Mouse (Mus musculus) heart, postnatal 14 days (tissue): ENCODE measurements around the gene Tspan10. TPM values are rescaled to one million over a fixed set of nuclear protein-coding genes. Genes with fewer than 3 reads are reported as not detected.
"Not testable (repeated sequence)": the region's sequence is repeated elsewhere in the genome, so short reads cannot be mapped to it uniquely, and the experiment has no call there.

Experiments used
- DNase-seq, 2 experiments: peaks; one replicate each; pipeline ENCODE4 v3.0.0; 2021 to 2022
- intact Hi-C: fragments of 180-260 bp; cut with DNase I; formaldehyde crosslinking; loops from one replicate; pipeline ENCODE4 v1.15.1; 2025
- long read RNA-seq, 2 experiments: library from polyadenylated mRNA; stranded (forward); transcript quantifications; one replicate each; pipeline ENCODE4 v2.0.0; 2021
- total RNA-seq, 2 experiments: library from RNA; stranded (reverse); gene quantifications; 2 replicates each; pipeline ENCODE4 v1.2.3; 2021

The Tspan10 gene
- 1 to 10 TPM in 1 of 2 experiments, under 1 TPM in 1; 0.98 to 2.5 TPM for total RNA-seq
- long read RNA-seq, experiment 1, partial matches to known transcripts, result 0 of 3 reads
- long read RNA-seq, experiment 1, other reads (novel, unspliced or antisense), result 2 of 3 reads
- long read RNA-seq, experiment 2, result 0 reads

DNA sequence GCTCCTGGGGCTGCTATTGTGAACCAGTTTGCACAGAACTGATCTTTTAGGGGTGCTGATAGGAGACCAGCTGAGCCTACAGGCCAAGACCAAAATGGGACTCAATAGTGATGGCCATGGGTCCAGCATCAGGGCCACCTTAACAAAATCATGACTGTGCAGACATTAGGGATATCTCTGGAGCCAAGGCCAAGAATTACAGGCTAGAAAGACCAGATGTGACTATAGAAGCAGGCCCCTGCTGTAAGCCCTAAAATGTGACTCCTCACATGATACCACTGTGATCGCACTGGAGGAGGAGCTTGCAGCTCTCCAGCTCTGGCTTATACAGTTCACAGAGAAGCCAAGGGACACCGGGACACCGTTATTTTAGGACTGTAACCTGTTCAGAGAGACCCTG is at the start of gene Tspan10:
Tspan10 (plus strand) TSS at position 301 of the 400 bp plus-strand sequence.
- DNase-seq, result no peak

GRCm38 (mm10) chr11:120395661-120396060 is 46.8 kb upstream of the Tspan10 start:
- DNase-seq, result no peak

More for the DNA sequence above, at the start of gene Tspan10:
- intact Hi-C loops, result no loop called here

DNA sequence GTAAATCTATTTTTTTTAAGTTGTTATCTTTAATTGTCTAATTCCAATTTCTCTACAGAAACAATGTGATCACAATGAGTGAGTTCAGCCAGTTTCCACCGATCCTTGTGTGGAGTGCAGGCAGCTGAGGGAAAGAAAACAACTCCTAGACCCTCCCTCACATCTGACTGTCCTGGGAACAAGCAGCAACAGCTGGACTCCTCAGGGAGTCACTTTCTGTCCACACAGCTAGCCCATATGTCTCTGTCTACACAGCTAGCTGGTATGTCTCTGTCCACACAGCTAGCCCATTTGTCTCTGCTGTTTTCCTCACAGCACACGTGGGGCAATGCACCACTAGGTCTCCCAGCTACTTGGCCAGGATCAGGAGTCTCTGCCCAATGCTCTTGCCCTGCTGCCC is 44.8 kb upstream of the Tspan10 start:
- intact Hi-C loops, result no loop called here
- DNase-seq, result no peak

More at GRCm38 (mm10) chr11:120395661-120396060, 46.8 kb upstream of the Tspan10 start:
- intact Hi-C loops, result no loop called here

DNA sequence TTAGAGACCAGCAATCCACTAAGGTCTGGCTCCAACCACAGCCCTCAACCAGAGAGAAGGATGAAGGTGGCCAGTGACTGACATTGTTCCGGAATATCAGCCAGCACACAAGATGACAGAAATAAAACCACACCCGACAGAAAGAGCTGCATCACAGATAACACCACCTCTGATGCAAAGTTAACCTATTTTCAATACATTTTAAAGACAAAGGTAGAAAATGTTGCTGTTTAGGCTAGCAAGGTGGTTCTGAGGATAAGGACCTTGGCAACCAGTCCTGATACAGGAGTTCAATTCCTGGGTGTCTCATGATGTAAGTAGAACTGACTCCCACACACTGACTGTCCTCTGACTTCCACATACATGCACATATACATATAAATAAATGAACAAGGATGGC is 43.1 kb upstream of the Tspan10 start:
- intact Hi-C loops, result no loop called here
- DNase-seq, result no peak

- intact Hi-C loops, result no loop called here
Measured at GRCm38 (mm10) chr11:120404814-120405213, 37.6 kb upstream of the Tspan10 start.

GRCm38 (mm10) chr11:120405867-120406266 is 36.6 kb upstream of the Tspan10 start:
- intact Hi-C loops, result no loop called here
- no peak for DNase-seq

More at GRCm38 (mm10) chr11:120404814-120405213, 37.6 kb upstream of the Tspan10 start:
- DNase-seq, result no peak

DNA sequence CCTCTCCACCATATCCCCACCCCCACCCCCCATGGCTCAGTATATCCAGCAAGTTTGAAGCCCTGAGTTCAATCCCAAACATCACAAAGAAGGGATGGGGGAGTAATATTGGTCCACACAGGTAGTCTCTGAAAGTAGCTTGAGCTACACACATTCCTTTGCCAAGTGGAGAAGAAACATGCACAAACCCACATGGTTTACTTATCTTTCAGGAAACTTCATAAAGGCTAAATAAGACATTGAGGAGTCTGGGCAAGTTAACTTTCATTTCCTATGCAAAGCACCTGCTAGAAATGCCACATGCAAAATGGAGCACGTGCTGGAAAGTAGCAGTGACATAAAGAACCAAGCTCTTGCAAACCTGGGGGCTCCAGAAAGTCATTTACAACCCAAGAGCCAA is 36.0 kb upstream of the Tspan10 start:
- DNase-seq, result no peak
- intact Hi-C loops, result no loop called here

DNA sequence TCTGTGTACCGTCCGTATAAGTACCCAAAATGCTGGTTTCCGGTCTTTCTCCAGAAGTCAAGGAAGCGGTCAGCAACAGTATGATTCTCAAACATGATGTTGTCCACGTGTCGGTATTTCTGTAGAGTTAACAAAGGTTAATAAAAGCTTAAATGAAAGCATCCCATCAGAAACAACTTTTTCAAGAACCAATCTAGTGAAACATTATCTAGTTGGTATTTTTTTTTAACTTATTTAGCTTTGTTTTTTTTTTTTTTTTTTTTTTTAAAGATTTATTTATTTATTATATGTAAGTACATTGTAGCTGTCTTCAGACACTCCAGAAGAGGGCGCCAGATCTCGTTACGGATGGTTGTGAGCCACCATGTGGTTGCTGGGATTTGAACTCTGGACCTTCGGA is 28.8 kb upstream of the Tspan10 start:
- DNase-seq, intact Hi-C loops: not testable (repeated sequence)

DNA sequence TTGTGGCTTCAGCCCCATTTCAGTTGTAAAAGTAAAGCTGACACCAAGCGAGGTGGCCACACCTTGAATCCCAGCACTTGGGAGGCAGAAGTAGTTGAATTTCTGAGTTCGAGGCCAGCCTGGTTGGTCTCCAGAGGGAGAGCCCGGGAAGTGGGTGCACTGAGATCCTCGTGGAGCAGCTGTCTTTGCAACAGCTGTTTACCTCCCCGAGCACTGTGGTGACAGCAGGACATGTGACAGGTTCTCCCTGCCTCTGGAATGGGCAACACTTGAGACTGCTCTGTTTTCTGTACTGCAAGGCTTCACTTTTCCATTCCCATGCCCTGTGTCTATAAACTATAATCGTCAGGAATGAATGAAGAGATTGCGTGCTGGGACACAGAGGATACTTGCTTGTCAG is 24.6 kb upstream of the Tspan10 start:
- intact Hi-C loops, result no loop called here

DNA sequence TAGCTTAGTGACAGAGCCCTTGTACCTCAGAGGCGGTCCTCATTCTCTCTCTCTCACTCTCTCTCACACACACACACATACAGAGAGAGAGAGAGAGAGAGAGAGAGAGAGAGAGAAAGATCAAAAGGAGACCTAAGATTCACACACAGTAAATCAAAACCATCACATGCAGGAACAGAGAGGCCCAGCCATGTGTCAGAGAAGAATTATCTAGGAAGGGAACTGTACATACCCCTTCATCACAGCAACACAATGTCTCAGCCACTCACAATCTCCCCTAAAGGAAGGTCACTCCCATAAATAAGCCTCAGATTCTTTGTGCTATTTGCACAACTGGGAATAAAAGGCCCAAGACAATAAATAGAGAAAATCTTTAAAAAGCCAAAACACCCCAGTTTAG is 23.9 kb upstream of the Tspan10 start:
- no peak for DNase-seq
- intact Hi-C loops, result no loop called here

More for the DNA sequence above, 24.6 kb upstream of the Tspan10 start:
- DNase-seq, result no peak

GRCm38 (mm10) chr11:120422651-120423568 is 19.5 kb upstream of the Tspan10 start:
- intact Hi-C loops, result loop anchor here (5.0 kb wide), 3 partner anchors 41 to 311 kb away; partner anchors contain the start of gene Fscn2

DNA sequence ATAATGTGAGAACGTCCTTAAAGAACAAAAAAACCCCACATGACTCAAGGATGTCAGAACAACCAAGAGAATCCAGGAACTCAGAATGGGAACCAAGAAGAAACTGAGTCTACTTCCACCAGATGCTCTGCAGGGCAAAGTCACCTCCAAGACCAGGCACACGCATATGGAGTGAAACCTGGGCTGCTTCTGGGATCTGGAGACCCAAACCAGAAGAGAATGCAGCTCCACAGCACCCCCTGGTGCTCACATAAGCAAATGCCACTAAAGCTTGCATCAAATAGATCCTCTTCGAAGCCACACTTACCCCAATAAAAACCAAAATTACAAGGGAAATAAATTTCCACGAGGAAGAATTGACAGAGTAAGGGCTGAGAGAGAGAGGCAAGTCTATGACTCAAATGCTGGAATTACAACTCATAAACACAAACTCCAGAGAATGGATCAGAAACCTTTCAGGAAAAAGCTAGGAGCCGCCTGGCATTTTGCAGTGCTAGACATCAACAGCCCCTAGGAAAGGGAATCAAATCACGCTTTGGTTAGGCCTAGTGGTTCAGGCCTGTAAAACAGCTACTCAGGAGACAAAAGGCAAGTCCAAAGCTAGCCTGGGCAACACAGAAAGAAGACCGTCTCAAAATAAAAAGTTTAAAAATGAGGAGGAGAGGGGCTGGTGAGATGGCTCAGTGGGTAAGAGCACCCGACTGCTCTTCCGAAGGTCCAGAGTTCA is 18.7 kb upstream of the Tspan10 start:
- intact Hi-C loops, result loop anchor here (5.0 kb wide), 3 partner anchors 41 to 311 kb away; partner anchors contain the start of gene Fscn2
- DNase-seq, result peak; percentile 64 to 74

More at GRCm38 (mm10) chr11:120422651-120423568, 19.5 kb upstream of the Tspan10 start:
- no peak for DNase-seq

DNA sequence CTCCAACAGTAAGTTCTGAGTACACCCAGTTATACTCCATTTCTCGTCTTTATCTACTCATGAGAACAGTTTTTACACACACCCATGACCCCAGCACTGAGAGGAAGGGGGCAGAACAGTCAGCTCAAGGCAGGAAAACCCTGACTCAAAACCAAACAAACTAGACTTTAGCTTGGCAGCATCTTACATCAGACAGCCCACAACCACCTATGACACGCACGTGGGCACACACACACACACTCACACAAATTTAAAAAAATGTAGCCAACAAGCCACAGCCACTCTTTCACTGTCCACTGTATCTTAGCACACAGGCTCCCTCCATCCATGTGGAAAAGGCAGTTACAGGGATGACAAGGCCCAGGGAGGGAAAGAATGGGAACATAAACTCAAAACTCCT is 15.7 kb upstream of the Tspan10 start:
- intact Hi-C loops, result no loop called here
- no peak for DNase-seq

DNA sequence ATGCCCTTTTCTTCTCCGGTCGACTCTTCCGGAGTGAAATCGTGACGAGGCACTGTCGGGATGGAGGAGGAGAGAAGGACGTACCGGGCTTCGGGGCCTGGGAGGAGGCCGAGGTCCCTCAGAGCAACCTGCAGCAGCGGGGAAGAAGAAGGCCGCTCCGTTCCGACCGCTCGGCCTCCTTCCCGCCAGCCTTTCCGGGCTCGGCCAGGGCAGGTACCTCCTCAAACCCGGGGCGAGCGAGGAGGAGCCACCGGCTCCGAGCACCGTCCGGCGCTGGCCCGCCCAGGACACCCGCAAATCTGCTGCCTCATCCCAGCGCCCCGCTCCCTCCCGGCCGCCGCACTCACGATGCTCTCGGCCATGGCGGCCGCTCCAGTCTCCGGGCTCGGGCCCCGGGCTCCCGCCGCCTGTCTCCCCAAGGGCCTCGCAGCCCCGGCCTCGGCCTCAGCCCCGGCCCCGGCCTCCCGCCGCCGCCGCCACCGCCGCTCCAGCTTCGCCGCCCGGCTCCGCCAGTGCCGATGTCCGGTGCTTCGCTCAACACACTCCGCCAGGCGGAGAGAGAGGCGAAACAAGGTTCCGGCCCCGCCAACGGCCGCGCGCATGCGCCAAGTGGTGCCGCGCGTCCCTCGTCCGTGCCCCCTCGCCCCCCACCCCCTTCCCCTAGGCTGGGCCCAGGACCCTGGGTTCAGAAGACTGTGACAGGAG is 5.1 kb upstream of the Tspan10 start, which contains the start of gene Nploc4:
Nploc4 (minus strand) TSS at position 557 of the 705 bp plus-strand sequence.
- intact Hi-C loops, result no loop called here
- peak; percentile 91 to 96 for DNase-seq

GRCm38 (mm10) chr11:120437857-120438385 is 4.5 kb upstream of the Tspan10 start:
- intact Hi-C loops, result no loop called here
- no peak for DNase-seq

- intact Hi-C loops, result no loop called here
- DNase-seq, result no peak
Measured at GRCm38 (mm10) chr11:120442765-120443280, 379 bp downstream of the Tspan10 start.

DNA sequence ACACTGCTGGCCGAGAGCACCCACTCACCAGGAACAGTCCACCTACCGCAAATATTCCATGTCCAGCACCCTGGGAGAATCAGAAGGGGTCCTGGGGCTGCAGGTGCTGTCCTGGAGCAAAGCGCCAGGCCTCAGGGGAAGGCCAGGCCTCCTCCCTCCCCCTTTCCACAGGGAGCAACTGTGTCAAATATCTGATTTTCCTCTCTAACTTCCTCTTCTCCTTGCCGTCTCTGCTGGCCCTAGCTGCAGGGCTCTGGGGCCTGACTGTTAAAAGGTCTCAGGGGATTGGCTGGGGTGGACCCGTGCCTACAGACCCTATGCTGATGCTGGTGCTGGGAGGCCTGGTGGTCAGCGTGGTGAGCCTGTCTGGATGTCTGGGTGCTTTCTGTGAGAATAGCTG is 1.7 kb downstream of the Tspan10 start:
- intact Hi-C loops, result no loop called here
- no peak for DNase-seq

DNA sequence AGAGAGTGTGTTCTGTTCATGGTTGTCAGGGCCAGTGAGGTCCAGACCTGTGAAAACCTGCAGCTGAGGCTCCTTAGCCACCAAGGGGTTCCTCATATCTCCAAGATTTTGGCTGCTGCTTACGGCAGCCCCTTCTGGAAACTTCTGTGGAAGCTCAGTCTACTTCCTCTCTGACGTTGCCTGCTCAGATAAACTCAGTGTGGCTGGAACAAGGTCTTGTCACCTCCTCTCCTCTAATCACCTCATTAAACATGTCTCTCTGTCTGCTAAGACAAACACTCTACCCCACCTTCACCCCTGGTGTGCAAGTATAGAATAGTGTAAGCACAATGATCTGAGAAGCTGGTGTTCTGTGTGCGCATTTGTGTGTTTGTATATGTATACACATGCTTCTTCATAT is 3.0 kb downstream of the Tspan10 start:
- no peak for DNase-seq
- intact Hi-C loops, result no loop called here

DNA sequence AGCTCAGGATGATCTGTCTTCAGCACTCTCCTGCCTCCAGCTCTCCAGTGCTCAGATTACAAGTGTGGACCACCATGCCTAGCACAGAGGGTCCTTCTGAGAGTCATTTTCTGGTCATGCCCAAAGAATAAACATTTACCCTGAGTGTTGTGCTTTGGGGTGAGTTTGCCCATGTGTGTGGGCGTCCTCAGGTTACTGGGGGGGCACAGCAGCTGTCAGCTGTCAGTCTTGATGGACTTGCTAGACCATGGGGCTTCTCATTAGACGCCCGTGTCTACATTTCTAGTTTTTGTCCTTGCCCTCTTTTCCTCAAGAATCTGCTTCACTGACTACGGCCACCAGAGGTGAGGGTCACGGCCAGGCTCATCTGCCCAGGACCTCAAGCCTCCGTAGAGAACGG is 4.7 kb downstream of the Tspan10 start:
- intact Hi-C loops, result no loop called here

DNA sequence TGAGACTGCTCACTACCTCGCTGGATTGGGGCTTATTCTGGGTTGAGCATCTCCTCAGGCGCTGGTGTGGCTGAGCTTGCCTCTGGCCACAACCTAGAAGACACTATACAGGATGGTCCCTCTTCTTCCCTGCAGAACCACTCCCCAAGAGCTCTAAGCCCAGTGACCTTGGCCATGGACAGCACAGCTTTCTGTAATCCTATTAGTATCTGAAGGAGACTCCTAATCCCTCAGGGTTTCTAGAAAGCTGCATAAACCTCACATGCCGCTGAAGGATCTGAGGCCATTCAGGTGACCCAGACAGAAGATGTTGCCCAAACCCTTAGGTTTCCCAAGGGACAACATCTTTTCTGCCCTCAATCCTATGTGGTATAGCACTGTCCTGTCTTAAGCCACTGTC is 9.8 kb downstream of the Tspan10 start:
- intact Hi-C loops, result no loop called here
- no peak for DNase-seq

More for the DNA sequence above, 4.7 kb downstream of the Tspan10 start:
- no peak for DNase-seq
